Mouse (Mus musculus) kidney, postnatal 14 days (tissue): ENCODE measurements at regions not wholly inside any gene's neighbourhood (a gene's known extent, or its start where the extent isn't known, plus 50 kb on each side); places are given as distances from the start of the nearest gene placed in this dataset.

ENCODE experiments used
- DNase-seq: peaks from one replicate; pipeline ENCODE4 v3.0.0; 2022; ENCODE audit warnings: mixed read lengths

DNA sequence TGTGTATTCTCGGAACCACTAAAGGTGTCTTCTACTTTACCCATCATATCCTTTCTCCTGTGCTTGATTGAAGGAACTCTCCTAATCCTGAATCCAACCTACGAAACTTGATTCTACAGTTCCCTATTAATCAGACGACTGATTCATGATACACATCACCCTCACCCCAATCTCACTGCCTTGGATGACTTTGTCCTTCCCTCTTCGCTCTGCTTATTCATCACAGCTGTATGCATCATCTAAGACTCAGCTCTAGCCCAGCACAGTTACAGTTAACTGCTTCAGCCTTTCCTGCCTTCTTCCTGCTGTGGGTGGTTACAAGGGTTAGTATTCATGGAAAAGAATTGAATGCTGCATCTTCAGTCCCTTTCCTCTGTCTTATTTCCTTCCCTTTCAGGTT lies 640.1 kb upstream of the Cited2 start:
- no peak for DNase-seq

DNA sequence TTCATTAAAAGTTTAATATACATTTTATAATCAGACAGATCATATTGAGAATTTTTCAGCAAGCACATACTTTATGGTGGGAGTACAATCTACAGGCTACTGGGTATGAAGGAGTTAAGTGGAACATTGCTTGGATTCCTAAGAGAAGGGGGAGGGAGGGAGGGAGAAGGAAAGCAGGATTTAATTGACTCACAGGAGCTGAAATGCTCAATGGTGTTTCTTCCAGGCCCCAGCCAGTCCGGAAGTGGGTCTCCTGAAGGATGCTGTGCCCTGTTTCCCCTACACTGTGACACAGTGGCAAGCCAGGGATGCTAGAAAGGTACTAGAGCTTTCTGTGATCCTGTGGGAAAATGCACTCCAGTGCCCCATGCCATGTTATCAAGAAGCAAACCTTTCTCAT lies 621.0 kb upstream of the Cited2 start:
- DNase-seq: no peak

DNA sequence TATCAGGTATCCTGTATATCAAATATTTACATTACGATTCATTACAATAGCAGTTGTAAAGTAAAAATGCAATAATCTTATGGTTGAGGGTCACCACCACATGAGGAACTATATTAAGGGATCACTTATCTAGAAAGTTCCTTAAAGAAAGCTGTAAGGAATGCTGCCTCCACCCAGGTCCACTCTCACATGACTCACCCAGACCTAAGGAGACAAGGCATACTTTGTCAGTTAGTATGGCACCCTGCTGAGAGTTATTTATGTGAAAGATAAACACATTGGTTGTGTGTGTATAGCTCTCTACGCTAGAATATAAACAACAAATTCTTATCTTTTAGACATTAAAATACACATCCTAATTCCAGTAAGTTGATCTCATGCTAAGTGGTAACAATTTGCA lies 619.6 kb upstream of the Cited2 start:
- DNase-seq: no peak

DNA sequence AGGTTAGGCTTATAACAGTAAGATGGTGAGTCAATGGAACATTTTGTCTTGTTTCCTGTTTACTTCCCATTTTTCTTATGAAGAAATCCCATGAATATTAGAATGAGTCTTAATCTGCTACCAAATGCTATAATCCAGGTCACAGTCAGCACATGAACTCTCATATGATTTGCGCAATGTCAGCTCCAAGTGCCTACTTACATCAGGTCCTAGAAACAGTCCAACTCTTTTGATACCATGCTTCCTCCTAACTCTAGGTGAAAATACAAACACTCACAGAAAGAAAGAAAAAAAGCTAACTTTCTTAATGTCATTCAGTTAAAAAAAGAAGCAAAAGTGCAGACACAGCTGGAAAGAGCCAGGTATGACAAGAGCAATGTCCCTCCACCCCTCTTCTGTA lies 616.2 kb upstream of the Cited2 start:
- no peak for DNase-seq

DNA sequence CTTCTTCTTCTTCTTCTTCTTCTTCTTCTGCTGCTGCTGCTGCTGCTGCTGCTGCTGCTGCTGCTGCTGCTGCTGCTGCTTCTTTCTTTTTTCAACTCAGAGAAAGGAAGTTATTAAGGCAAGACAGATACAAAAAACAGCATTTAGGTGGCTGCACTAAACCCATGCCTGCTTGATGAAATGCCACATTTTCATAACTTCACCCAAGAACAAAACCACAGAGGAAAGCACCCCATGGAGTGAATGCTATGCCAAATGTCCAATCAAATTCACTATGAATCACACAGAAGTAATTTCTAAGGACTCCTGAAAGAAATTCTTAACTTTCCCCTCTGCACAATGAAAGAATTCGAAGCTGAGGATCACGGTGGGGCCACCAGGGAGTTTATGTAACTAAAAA lies 611.9 kb upstream of the Cited2 start:
- no peak for DNase-seq

DNA sequence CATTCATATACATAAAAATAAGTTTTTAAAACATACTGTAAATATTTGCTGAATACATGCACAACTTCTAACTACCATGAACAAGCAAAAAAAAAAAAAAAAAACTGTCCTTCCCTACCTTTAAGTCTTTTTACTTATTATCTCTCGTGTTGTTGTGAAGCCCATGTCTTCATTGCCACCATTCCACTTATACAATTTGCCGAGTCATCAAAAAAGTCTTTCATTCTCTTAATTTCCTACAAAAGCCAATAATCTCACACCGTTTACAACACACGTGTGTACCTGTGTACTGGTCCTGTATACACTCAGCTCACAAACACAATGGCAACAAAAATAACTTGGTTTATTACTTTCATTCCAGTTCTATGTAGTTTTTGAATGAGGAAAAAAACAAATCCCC lies 608.2 kb upstream of the Cited2 start:
- no peak for DNase-seq

DNA sequence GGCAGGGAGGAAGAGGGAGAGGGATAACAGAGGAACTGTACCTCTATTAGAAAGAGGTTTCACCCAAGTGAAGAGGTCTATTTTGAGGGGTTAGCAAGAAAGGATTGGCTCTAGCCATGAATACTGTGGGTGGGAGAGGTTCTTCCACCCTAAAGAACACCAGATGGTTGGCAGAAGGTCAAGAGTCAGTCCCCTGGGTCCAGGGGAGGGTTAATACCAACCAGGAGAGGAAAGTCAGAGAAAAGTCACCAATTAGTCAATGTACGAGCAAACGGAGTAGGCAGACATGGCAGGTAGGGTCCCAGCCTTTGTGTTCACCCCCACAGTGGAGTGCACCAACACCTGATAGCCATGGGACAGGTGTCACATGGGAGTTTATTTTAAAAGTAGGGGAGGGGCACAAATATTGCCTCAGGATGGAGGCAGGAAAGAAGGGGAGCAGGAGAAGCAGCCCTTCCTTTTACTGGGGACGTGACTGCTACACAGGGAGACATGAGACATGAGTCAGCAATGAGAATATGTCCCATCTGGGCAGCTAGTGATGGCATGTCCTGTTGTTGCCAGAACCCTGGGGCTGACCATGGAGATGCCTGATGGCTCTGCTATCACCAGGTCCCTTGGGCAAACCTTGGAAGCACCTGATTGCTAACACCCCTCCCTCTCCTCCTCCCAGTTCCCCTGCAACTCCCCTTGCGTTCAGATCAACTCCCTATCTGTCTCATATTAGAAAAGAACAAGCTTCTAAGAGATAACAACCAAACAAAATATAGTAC lies 593.4 kb upstream of the Cited2 start:
- DNase-seq: no peak

DNA sequence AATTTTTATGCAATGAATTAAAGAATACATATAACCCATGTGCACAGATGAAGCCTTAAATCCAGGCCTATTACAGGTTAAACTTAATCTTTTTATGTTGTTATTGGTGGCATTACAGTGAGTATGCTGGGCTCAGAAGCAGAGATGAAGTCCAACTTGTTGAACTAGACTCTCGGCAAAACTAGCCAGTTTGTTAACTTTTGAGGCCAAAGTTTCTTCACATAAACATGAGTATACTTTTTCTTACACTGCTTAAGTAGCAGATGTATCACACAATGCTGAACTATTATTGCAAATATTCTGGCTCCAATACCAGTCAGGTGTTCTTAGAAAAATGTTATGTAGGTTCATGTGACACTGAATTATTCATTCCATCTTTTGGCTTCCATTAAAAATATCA lies 592.4 kb upstream of the Cited2 start:
- no peak for DNase-seq

DNA sequence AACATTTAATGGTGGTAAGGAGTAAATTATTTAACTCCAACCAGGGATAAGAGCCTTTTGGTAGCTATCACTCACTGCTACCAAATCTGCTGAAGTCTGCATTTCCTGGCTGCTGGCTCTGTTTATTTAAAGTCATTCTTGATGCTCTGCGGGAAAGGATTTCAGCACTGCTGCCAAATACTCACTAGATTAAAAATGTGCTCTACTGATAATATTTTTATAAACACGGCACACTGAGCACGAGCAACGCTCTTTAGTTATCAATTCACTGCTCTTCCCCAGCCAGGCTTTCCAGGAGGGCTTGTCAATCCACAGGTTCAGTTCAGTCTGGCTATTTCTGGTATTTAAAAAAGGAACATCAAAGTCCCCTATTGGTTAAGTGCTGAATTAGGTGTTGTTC lies 591.3 kb upstream of the Cited2 start:
- peak; percentile 30 for DNase-seq

DNA sequence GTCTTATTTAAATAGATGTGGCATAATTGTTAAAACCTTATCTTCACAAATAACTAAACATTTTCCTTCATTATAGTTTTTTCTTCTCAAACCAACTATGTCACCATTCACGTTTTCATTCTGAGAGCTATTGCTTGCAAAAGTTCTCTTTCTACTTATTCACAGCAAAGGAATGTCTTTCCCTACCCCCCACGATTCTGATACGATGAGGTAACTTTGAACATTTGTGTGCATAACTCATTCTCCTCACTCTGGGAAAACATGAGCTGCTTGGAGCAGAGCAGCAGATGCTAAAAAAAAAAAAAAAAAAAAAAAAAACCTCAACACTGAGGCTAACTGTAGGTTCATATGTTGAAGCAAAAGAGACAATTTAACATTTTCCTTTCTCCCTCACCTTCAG lies 547.6 kb upstream of the Cited2 start:
- DNase-seq: no peak

DNA sequence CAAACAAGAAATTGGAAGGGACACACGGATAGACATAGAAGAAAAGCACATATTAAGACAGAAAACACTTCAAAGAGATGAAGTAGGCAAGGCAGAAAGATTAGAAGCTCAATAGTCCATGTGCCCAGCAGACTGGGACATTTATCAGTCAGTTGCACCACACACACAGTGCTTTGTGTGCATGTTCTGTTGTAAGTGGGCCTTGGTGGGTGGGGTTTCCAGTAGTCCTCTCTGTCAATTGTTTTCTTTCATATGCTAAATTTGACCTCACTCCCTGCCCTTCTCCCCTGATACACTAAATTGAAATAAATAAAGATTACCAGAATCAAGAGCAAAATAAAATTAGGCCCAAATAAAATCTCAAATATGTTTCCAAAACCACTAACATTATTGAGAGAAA lies 546.0 kb upstream of the Cited2 start:
- no peak for DNase-seq

DNA sequence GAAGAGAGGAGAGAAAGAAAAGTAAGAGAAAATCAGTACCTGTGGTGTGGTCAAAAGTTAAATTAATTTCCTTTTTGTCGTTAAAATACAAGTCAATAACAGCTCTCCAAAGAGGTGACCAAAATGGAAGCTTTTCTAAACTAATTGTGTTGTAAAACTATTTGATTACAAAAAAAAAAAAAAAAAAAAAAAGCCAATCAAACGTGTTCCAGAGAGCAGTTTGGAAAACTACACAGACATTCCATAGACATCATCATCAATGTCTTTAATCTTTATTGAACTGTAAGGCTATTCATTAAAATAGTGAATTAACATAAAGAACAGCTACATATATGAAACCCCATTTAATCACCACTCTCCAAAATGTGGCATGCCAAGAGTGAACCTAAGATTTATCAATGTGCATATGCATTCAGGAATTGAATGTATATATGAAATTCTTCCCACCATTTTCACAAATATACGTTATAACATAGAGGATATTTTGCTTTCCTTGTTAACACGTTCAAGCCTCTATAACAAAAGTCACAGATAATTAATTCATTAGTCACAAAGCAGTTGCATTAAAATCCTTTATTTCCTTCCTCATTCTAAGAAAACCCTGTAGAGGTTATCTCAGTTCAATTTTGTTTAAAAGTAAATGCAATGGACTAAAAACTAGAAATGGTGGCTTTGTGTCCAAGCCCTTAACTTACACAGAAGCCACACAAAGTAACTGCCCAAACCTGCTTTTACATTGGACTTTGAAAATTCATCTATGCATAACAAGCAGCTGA lies 545.3 kb upstream of the Cited2 start:
- DNase-seq: no peak

DNA sequence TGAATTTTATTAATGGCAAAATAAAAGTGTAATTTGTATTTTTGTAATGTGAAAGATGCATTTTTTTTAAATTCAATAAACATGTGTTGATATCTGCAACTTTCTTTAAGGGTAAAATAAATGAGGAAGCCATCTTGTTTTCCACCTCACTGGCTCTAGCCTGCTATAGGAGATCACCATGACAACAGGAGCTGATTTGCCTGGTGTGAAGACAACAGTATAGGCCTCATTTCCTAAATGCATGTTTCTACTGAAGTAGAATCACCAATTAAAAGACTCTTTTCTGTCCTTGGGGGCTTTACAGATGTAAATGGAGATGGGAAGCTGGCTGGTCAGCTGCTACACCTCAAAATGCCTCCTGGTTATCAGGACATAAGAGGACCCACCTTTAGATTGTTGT lies 544.4 kb upstream of the Cited2 start:
- DNase-seq: no peak

DNA sequence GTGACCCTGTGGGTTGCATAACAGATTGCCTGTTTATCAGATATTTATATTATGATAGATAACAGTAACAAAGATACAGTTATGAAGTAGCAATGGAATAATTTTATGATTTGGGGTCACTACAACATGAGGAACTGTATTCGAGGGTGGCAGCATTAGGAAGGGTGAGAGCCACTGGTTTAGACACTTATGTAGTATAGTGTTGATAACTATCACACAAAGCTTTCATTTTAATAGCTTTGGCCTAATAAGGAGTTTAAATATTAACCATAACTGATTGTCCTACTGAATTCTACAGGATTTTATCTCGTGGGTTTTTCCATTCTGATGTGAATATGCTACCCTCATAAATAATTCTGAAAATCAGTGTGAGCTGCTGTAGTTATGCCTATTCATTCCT lies 538.6 kb upstream of the Cited2 start:
- DNase-seq: no peak

DNA sequence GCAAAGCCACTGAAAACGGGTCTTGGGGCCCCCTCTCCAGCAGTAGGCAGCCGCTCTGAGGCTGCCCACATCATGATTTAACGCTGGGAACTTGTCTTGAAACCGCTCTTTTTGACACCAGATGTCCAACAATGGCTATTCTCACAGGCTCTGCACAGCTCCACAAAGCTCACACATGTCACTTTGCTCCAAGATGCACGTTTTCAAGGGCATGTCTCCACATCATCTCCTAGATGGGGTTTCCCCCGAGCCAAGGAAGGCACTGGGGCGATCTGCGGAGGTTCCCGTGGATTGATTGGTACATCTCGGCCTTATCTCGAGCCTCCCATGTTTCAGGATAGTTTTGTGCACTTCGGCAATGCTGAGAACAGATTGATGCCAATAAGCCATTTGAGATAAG lies 526.8 kb upstream of the Cited2 start:
- DNase-seq: no peak

DNA sequence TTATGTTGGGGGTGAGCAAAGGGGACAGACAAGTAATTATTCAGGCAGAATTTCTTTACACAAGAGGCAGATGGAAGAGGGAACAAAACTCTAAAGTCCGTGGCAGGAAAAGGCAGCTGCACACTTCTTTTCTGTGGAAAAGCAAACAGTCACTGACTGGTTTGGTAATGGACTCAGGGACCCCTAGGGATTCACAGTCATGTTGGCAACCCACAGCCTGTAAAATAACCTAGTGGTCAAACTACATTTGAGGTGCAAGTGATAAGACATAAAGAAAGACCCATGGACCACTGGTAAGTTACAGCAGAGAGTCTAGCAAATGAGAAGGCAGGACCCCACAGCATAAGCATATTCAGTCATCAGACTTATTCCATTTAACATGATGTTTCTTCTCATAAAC lies 526.4 kb upstream of the Cited2 start:
- DNase-seq: no peak

DNA sequence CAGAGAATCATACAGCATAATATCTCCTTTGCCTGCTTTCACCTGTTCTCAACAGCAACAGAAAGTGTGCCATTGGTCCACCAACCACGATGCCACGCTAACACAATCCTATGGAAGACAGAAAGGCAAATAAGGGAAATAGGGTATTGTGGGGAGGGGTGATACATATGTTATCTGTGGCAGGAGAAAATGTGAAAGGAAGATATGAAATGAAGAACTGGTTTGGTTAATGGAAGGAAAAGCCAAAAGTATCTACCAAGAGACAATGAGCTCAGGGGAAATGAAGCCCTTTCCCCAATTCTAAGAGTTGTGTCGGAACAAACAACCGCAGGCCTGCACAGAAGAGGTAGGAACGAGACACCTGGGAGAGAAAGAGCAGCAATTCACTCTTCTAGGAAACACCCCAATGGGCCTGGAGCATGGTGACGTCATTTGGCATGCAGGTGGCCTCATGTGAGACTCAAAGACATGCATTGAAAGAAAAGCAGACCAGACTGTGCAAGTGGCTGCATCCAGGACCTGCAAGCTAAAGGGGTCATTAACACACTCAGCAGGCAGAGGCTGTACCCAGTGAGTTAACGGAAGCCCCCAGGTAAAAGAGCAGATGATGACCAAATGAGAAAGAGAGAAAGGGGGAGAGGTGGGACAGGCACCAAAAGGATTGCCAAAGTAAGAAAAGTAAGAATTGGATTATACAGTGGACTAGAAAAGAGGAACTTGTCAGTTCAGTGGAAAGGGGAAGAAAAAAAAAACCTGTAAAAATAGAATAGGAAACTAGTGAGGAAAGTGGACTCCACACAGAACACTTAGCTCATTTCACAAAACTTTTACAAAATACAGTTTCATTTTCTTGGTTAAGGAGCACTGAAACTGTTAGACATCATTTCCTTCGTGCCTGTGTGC lies 522.2 kb upstream of the Cited2 start:
- no peak for DNase-seq

DNA sequence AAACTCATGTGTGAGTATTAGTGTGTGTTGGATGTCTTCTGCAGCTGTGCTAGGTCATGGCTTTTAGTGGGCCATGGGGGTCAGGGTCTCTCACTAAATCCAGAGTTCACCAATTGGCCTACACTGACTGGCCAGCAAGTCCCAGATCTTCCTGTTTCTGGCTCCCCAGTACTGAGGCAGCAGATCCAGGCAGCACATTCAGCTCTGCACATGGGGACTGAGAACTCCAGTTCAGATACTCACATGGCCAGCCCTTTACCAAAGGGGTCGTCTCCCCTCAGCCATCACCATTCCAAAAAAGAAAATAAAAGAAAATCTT lies 521.6 kb upstream of the Cited2 start:
- DNase-seq: no peak

DNA sequence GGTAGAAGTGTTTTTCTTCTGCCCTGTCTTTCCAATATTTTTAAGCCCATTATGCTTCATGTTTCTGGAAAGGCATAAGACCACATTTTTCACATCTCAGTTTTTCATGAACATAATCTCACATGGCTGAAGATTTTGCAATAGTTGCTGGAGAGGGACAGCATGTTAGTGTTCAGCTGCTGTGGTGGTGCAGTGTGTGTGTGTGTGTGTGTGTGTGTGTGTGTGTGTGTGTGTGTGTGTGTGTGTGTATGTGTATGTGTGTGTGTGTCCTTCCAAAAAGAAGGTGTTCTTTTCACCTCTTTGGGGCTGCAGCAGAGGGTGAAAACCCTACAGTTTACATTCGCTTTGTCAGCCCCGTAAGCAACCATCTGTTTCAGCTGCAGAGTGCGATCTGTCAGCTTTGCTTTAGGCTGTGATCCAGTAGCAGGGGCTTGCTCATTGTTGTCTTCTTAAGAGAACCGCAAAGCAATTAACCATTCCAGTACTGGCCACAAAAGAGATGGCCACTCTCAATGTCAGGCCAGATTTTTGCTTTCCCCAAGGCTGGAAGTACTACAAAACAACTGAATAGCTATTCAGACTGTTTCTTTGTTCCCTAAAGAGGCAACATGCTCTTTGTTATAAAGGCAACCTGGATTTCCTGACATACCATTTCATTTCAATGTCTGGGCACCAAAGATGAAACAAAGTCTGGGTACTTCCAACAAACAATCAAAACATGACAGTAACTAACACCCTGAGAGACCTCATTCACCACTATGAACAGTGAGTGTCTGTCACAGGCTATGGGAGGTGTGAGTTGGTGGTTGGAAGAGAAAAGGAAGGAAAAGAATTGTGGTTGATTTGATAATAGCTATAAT lies 520.2 kb upstream of the Cited2 start:
- DNase-seq: no peak

DNA sequence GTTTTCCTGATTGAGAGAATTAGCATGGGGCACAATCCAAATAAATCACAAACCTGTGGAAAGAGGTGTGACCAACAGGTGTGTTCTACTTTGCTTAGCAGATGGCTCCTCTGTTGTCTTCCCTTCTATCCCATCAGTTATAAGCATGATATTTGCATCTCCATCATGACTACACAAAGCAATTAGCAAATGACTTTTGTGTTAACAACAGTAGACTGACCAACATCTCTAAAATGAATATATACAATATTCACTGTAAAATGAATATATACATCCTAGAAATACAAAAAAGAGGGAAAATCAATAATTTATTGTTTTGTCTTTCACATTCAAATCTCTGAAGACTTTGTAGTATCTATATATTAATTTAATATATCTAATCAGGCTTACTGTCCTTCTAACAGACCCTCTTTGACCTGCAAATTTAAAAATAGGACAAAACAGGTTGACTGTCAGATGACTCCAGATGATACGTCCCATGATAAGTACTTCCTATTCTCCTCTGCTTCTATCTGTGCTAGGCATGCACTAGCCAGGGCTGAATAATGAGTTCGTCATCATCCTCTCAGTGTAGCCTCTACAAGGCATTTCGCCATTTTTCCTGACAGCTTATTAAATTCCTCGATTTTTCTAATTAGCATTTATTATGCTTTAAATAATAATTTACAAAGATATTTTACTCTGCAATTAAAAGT lies 519.5 kb upstream of the Cited2 start:
- DNase-seq: no peak

DNA sequence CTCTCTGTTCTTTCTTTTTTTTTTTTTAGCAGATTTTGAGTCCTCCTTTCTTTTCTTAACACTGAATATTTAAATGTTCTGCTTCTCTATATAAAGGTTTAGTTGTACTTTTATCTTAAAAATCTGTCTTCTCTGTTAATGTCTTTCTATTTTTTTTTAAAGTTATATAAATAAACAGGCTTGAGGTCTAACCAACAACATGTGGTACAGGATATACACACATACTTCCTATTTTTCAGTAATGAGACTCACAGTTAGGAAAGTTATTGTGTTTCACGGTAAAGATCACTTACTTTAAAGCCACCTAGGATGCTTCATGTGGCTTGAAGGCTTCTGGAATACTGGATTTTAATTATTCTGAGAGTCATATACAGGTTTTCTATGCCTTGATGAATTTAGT lies 518.9 kb upstream of the Cited2 start:
- DNase-seq: no peak
